Mouse (Mus musculus): ENCODE measurements around the gene 4930469K13Rik.

DNA sequence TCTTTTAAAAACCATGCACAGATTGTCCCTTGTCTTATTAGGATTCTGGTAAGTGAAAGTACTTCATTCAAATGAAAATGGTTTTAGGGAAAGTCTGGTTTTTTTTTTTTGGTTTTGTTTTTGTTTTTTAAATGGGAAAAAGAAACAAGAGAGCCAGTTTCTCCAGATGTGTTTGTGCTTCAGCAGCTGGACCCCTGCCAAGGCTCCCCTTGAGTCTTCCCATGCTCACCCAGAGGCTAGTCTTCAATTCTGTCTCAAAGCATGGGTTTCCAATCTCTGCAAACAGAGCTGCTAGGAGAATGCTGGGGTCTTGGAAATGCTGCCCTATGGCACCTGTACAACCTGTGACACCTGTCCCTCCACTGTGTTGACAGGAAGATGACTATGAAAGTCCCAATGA is 27.8 kb downstream of the 4930469K13Rik start:
- no peak for TF ChIP-seq CTCF (IDR thresholded peaks at IDR 0.05; ENCODE audit: control insufficient read depth, insufficient read depth, low read length)
- no peak for TF ChIP-seq POLR2A (IDR thresholded peaks at IDR 0.05; ENCODE audit: borderline replicate concordance, control insufficient read depth, low read depth, low read length)
